8 mouse cellular contexts compared by ENCODE assay signal in genomic region chr7:6696241-6697045, GRCm38 (mm10). TPM values are rescaled to one million over a fixed set of nuclear protein-coding genes. Genes with fewer than 3 reads are reported as not detected.
DNase-seq lines count a peak whose midpoint lies in the region; ATAC-seq and TF ChIP-seq lines count a peak whose summit lies in the region.

Gene Zim1 (minus strand): TSS chr7:6696450.

- no peaks in the 10 kb centered on the region for H3K9me3 ChIP-seq in ES-Bruce4 (replicated peaks; ENCODE audit: control insufficient read depth, insufficient read depth, low read length, poor library complexity, severe bottlenecking)
- no peaks in the 10 kb centered on the region for H3K9me3 ChIP-seq in liver, postnatal 0 days (ENCODE audit: low read length)

- no peak for TF ChIP-seq CTCF in ES-Bruce4 (IDR thresholded peaks at IDR 0.05; ENCODE audit: low read depth, low read length)
- TF ChIP-seq CTCF in cerebellum, adult 2 months (IDR thresholded peaks at IDR 0.05; ENCODE audit: borderline replicate concordance, insufficient read depth, low read depth, low read length) = no peak
- peak; percentile 74 for TF ChIP-seq CTCF in layer of hippocampus, adult 2 months (conservative IDR thresholded peaks at IDR 0.05)
- peak; percentile 6; the same call in 1 of the 2 replicates for TF ChIP-seq CTCF in liver, postnatal 0 days (IDR thresholded peaks at IDR 0.05; ENCODE audit: low read depth)

- H3K4me2 ChIP-seq in liver, postnatal 0 days (ENCODE audit: low read depth, low read length) = peak within 1 kb of the TSS; percentile 54

- ATAC-seq in liver, postnatal 0 days = peak; percentile 99

- H3K36me3 ChIP-seq in ES-Bruce4 (ENCODE audit: control insufficient read depth, insufficient read depth, low read length, poor library complexity, severe bottlenecking) = no peaks in the 10 kb centered on the region
- H3K36me3 ChIP-seq in liver, postnatal 0 days (replicated peaks; ENCODE audit: insufficient read depth, low read length) = no peaks in the 10 kb centered on the region

- peaks cover 2% of the 10 kb centered on the region for H3K4me1 ChIP-seq in ES-Bruce4 (ENCODE audit: control insufficient read depth, insufficient read depth, low read length)
- H3K4me1 ChIP-seq in cerebellum, adult 2 months (ENCODE audit: control insufficient read depth, insufficient read depth, low read length) = no peaks in the 10 kb centered on the region
- H3K4me1 ChIP-seq in liver, postnatal 0 days (ENCODE audit: insufficient read depth) = no peaks in the 10 kb centered on the region

- no peak for TF ChIP-seq POLR2A in ES-Bruce4 (IDR thresholded peaks at IDR 0.05; ENCODE audit: insufficient read depth, low read length)
- TF ChIP-seq POLR2A in cerebellum, adult 2 months (IDR thresholded peaks at IDR 0.05; ENCODE audit: borderline replicate concordance, insufficient read depth, low read length) = no peak

- H3K27me3 ChIP-seq in ES-Bruce4 (ENCODE audit: control insufficient read depth, insufficient read depth, low read length, poor library complexity, severe bottlenecking) = no peaks in the 10 kb centered on the region
- no peaks in the 10 kb centered on the region; the same call in 1 of the 2 replicates for H3K27me3 ChIP-seq in cerebellum, adult 2 months (ENCODE audit: control insufficient read depth, insufficient read depth, low read length)
- H3K27me3 ChIP-seq in liver, postnatal 0 days (ENCODE audit: insufficient read depth, low read length) = no peaks in the 10 kb centered on the region

- no peak for TF ChIP-seq EP300 in ES-Bruce4 (IDR thresholded peaks at IDR 0.05; ENCODE audit: insufficient read depth, low read depth, low read length)
- TF ChIP-seq EP300 in liver, postnatal 0 days (IDR thresholded peaks at IDR 0.05; ENCODE audit: low read depth) = no peak

- DNase-seq in cerebellum, adult 2 months = peak; percentile 87
- DNase-seq in forelimb bud, embryonic 11.5 days (ENCODE audit: low read depth, low spot score) = peak; percentile 93
- peak; percentile 68 to 73 for DNase-seq in heart, postnatal 36 days
- peak; percentile 89 to 92 for DNase-seq in layer of hippocampus, adult 2 months (ENCODE audit: low spot score in 2 of 2)
- DNase-seq in liver, postnatal 0 days = peak; percentile 80
- DNase-seq in ovary, postnatal 36 days (ENCODE audit: low spot score) = peak; percentile 85
- no peak for DNase-seq in B cell, adult 2 months

- 10% methylated on average over 32 of the region's 32 CpGs for WGBS in cerebellum, adult 2 months
- WGBS in liver, postnatal 0 days (ENCODE audit: insufficient replicate concordance) = 10% methylated on average over 32 of the region's 32 CpGs

- no peak within 1 kb of the TSS for H3K27ac ChIP-seq in ES-Bruce4 (ENCODE audit: insufficient read depth, low read length)
- no peak within 1 kb of the TSS for H3K27ac ChIP-seq in cerebellum, adult 2 months (ENCODE audit: insufficient read depth, low read length)
- H3K27ac ChIP-seq in layer of hippocampus, adult 2 months = no peak within 1 kb of the TSS
- no peak within 1 kb of the TSS for H3K27ac ChIP-seq in liver, postnatal 0 days (ENCODE audit: low read depth)

- peak within 1 kb of the TSS; percentile 68 for H3K4me3 ChIP-seq in ES-Bruce4 (ENCODE audit: low read depth, low read length)
- H3K4me3 ChIP-seq in cerebellum, adult 2 months (replicated peaks; ENCODE audit: insufficient read depth, low read depth, low read length) = peak within 1 kb of the TSS; percentile 55
- H3K4me3 ChIP-seq in layer of hippocampus, adult 2 months = peak within 1 kb of the TSS; percentile 68
- H3K4me3 ChIP-seq in liver, postnatal 0 days (ENCODE audit: low read depth, low read length) = peak within 1 kb of the TSS; percentile 43

- intact Hi-C loops in heart, postnatal 36 days (cut with DNase I) = no loop called here

- H3K9ac ChIP-seq in ES-Bruce4 (ENCODE audit: low read depth, poor library complexity, severe bottlenecking) = no peak within 1 kb of the TSS
- H3K9ac ChIP-seq in liver, postnatal 0 days (replicated peaks) = peak within 1 kb of the TSS; percentile 39; the same call in 1 of the 2 replicates

RNA-seq across cellular contexts. Expression of gene Zim1, which starts in this region (rescaled TPM):
- 5.2 and 10.3 TPM in 2 replicates for polyA plus RNA-seq in ES-Bruce4 (2011; ENCODE audit: insufficient read depth, insufficient read length, low read depth, missing spikeins)
- polyA plus RNA-seq in cerebellum, adult 2 months (2012; rRNA removed) = 4.4 and 5.6 TPM in 2 replicates
- total RNA-seq in heart, postnatal 36 days (2021) = 1 to 10 TPM; 3.7 to 4.6 TPM
- total RNA-seq in layer of hippocampus, adult 2 months (2021) = 1 to 10 TPM; 5.0 to 6.5 TPM
- 0.71 and 0.90 TPM in 2 replicates for polyA plus RNA-seq in liver, postnatal 0 days (2015; fragmentation: Nextera tagmentation; extraction: Ambion mirVana)

Comparison
In these comparisons a context has a peak if more than half of its experiments do, and no peak if none do; other contexts are left out.
1. Peak in DNase-seq, ATAC-seq, H3K4me3 ChIP-seq, H3K9ac ChIP-seq and H3K4me2 ChIP-seq in liver, postnatal 0 days; RNA of the gene not detected or under 1 TPM.
2. CTCF ChIP-seq: peak in layer of hippocampus, adult 2 months (single experiment) and liver, postnatal 0 days (single experiment); none in ES-Bruce4 (single experiment) and cerebellum, adult 2 months (single experiment).
3. DNase-seq: peak in cerebellum, adult 2 months (2 of 2), forelimb bud, embryonic 11.5 days (single experiment), heart, postnatal 36 days (2 of 2), layer of hippocampus, adult 2 months (2 of 2) and ovary, postnatal 36 days (single experiment); none in B cell, adult 2 months (0 of 2).
4. Peak in every context shown above with its lines, with median percentiles within 50 percentile points of each other: H3K4me3 ChIP-seq.